Mouse (Mus musculus): ENCODE measurements around the gene Mad2l2.

- TF ChIP-seq CTCF (IDR thresholded peaks at IDR 0.05; ENCODE audit: low read depth, low read length) = no peak
- TF ChIP-seq POLR2AphosphoS5 (IDR thresholded peaks at IDR 0.05; ENCODE audit: insufficient replicate concordance, low read depth, low read length) = no peak
- no peak for TF ChIP-seq GATA1 (IDR thresholded peaks at IDR 0.05; ENCODE audit: borderline replicate concordance, low read length)
These were observed 8.0 kb upstream of the Mad2l2 start for GRCm38 (mm10) chr4:148121982-148122693.

All from G1E (cell line).